ENCODE assay signal across 27 mouse cellular contexts in genomic region chr3:4893108-4893507, GRCm38 (mm10).
"Had no signal": no experiment of that assay in that cellular context is flagged by ENCODE, and none has a peak within 500 bp of the region (broad histone marks: within the 10 kb centered on the region; RNA-seq: fewer than 3 reads in every experiment).

No protein-coding gene starts in this region.

- H3K27me3 ChIP-seq: embryonic facial prominence, embryonic 12.5 days; embryonic facial prominence, embryonic 13.5 days; embryonic facial prominence, embryonic 15.5 days; forebrain, embryonic 12.5 days; forebrain, embryonic 13.5 days; heart, embryonic 12.5 days had no signal

- H3K4me2 ChIP-seq: embryonic facial prominence, embryonic 12.5 days; embryonic facial prominence, embryonic 13.5 days; embryonic facial prominence, embryonic 15.5 days; forebrain, embryonic 12.5 days; forebrain, embryonic 13.5 days; heart, embryonic 11.5 days; heart, embryonic 12.5 days had no signal

- H3K4me3 ChIP-seq: embryonic facial prominence, embryonic 10.5 days; embryonic facial prominence, embryonic 12.5 days; embryonic facial prominence, embryonic 13.5 days; embryonic facial prominence, embryonic 15.5 days; erythroblast, embryonic 14.5 days; forebrain, embryonic 10.5 days; forebrain, embryonic 12.5 days; forebrain, embryonic 13.5 days; gastrocnemius, adult 2 months; heart, adult 2 months; heart, embryonic 10.5 days; heart, embryonic 12.5 days had no signal

- H3K4me1 ChIP-seq: embryonic facial prominence, embryonic 10.5 days; embryonic facial prominence, embryonic 12.5 days; embryonic facial prominence, embryonic 13.5 days; embryonic facial prominence, embryonic 15.5 days; forebrain, embryonic 10.5 days; forebrain, embryonic 12.5 days; forebrain, embryonic 13.5 days; heart, embryonic 10.5 days; heart, embryonic 12.5 days had no signal

- H3K9me3 ChIP-seq: embryonic facial prominence, embryonic 13.5 days; embryonic facial prominence, embryonic 15.5 days; heart, embryonic 10.5 days had no signal

- H3K36me3 ChIP-seq: embryonic facial prominence, embryonic 10.5 days; embryonic facial prominence, embryonic 12.5 days; embryonic facial prominence, embryonic 13.5 days; embryonic facial prominence, embryonic 15.5 days; forebrain, embryonic 10.5 days; forebrain, embryonic 12.5 days; heart, embryonic 10.5 days; heart, embryonic 12.5 days had no signal

- DNase-seq: cerebellum, adult 9-11 months; cerebellum, postnatal 10 days; cerebellum, postnatal 14 days; cerebellum, postnatal 25 days; cerebellum, postnatal 36 days; embryo, embryonic 11 days; forebrain, postnatal 0 days; gastrocnemius, adult 2 months; gastrocnemius, postnatal 10 days; gastrocnemius, postnatal 14 days; gastrocnemius, postnatal 25 days; gastrocnemius, postnatal 36 days; heart, adult 11 months; heart, adult 18-20 months; heart, adult 2 months had no signal

- ATAC-seq: forebrain, embryonic 13.5 days; forebrain, embryonic 16.5 days; forebrain, postnatal 0 days had no signal

- H3K27ac ChIP-seq: embryonic facial prominence, embryonic 10.5 days; embryonic facial prominence, embryonic 12.5 days; embryonic facial prominence, embryonic 13.5 days; embryonic facial prominence, embryonic 15.5 days; forebrain, embryonic 10.5 days; forebrain, embryonic 12.5 days; forebrain, embryonic 13.5 days; gastrocnemius, adult 2 months; heart, adult 2 months; heart, embryonic 10.5 days had no signal

- H3K9ac ChIP-seq: embryonic facial prominence, embryonic 12.5 days; embryonic facial prominence, embryonic 13.5 days; embryonic facial prominence, embryonic 15.5 days; forebrain, embryonic 12.5 days; forebrain, embryonic 13.5 days; forebrain, postnatal 0 days; heart, embryonic 12.5 days had no signal
